Mouse (Mus musculus): ENCODE results near the gene Cfap69.
"Not testable (repeated sequence)": the region's sequence is repeated elsewhere in the genome, so short reads cannot be mapped to it uniquely, and the experiment has no call there.

Gene Cfap69

DNA sequence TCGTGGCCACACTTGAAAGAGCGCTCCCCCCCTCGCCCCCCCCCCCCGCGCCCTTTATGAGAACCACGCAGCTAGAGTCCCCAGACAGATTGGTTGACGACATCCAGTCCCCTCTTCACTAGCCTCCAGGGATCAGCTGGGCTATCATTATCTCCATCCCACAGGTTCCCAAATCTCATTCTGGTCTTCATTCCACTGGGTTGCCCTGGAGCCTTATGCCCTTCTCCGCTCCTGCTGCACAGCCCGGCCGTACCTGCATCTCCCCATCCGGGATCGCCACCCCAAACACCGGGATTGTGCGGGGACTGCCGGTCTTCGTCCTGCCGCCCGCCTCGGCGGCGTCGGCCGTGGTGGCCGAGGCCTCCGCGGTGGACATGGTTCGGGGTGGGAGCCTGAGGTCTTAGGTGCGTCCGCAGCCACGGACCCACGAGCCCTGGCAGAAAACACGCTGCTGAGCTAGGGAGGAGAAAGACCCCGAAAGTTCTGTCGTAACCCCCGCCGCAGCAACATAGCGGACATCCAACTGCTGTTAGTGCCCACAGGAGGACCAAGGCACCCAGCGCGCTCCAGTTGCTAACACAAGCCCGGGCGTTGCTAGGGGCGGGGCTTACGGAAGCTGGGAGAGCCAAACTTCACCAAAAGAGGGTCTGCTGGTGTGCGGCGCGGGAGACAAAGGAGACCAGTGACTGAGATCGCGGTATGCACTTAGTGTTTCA lies at the start of gene Cfap69:
Gene Cfap69, minus strand, starts transcription at position 585 of the 716 bp plus-strand sequence.
- DNase-seq, result peak; percentile 2 to 3

DNA sequence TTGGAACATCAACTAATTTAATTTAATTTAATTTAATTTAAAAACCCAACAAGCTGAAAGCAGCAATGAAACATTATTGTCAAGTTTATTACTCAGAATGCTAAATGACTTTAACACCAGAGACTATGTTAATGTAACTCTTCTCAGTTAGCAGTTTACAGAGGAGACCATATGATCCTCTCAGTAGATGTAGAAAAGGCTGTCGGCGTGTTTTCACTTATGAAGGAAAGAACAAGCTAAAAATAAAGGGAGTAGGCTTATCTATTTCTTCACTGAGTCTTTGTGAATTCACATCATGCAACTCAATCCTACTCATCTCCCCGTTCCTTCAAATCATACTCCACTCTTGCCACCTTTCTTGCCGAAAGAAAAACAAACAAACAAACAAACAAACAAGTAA lies 47.0 kb upstream of the Cfap69 start:
- DNase-seq, result no peak

DNA sequence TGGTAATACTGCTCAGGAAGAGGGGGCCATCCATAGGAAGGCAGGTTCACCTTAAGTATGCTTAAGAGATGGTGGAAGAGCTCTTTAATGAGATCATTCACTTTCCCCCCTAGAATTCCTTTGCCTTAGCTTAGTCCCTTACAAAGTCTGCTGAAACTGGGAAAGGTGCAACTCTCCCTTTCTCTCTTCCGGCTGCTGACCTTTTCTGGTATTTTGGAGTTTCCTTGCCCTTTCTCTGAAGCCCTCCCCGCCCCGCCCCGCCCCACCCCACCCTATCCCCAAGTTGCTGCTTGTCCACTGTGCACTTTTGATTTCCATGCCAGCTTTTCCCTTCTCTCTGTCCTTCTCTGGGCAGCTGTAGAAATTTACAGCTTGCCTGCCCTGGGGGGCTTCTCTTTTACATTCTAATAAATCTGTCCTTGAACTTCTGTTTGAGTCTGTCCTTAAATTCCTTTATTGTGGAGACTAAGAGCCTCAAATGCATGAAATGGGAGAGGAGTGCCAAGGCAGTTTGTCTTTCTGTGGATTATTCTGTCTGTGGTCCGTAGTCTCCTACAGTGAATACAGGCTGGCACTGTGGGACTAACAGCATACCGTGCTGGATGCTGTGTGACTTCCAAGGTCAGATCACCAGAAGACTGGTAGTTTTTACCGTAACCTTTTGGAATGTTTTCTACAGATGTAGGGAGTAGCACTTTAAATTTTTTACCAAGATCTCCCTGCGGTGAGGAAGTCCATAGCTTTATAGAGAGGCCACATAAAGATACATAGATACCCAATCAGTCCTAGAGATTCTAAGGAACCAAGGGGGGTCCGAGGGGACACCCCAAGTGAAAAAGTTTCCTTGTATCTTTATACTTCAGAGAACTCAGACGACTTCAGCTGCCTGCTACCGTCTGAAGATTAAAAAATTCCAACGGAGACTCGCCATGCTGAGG lies 43.6 kb upstream of the Cfap69 start:
- no peak for DNase-seq

DNA sequence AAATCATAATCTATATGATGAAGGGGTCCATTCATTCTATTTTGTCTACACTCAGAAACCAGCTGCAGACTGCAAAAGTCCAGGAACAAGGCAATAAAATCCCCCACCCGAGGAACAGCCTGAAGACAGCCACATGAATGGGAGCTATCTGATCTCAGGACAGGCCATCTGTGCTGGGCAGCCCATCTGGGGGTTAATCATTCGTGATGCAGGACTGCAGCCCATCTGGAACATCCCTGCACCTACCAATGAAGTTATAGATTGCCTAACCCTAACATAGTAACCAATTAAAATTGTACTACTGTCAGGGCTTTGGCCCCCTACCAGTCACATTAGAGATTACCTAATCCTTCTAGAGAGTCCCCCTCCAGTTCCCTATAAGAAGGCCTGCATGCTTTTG lies 41.0 kb upstream of the Cfap69 start:
- DNase-seq, result no peak

DNA sequence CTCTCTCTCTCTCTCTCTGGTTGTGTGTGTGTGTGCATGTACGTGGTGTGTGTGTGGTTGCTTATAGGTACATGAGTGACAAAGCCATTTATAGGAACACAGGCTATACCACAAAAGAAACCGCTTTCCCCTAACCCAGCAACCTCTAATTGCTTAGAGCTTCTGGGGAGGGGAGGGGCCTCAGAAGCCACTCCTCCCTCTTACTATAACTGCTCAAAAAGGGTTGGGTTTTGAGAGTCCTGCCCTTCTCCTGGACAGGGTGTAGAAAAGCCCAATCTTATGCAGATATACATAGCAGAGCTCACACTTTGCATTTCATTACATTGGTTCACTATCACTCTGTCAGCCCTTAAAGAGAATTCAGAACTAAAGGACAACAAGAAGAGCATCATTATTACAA lies 36.3 kb upstream of the Cfap69 start:
- no peak for DNase-seq

DNA sequence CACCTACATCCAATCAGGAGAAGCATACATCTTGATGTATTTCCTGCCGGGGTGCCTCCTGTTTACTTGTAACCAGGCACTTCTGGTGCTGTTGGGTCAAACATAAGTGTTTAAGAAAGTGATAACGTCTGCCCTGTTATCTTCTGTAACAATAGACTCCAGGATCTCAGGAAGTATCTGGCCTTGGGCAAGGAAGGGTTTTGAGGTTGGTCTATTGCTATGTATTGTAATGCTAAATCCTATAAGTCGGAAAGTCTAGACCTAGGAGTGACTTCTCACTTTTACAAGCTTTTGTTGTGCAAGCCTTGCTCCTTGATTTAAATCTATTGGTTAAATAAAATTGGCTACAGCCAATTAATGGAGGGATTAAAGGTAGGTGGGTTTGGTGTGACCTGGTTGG lies 34.8 kb upstream of the Cfap69 start:
- DNase-seq, result no peak

DNA sequence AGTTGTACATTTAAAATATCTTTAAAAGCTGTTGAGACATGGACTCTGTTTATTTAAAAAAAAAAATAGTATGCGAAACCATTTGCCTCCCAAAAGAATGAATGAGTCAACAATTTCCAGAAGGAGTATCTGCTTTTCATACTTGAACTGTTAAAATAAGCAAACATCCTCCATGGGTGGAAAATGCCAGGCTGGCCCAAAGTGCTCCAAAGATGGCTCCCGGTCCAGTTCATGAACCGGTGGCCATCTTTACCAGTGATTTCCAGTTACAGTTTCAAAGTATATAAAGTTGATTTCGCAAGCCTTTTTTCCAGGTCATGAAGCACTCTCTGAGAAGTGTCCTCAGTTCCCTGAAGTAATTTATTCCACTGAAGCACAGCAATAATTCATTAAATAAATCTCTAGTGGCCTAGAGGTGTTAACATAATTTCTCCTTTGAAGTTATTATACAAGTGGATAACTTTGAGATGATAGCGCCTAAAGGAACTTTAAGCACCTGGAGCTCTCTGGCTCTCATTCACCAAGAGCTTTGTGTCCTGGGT lies 31.4 kb upstream of the Cfap69 start:
- no peak for DNase-seq

DNA sequence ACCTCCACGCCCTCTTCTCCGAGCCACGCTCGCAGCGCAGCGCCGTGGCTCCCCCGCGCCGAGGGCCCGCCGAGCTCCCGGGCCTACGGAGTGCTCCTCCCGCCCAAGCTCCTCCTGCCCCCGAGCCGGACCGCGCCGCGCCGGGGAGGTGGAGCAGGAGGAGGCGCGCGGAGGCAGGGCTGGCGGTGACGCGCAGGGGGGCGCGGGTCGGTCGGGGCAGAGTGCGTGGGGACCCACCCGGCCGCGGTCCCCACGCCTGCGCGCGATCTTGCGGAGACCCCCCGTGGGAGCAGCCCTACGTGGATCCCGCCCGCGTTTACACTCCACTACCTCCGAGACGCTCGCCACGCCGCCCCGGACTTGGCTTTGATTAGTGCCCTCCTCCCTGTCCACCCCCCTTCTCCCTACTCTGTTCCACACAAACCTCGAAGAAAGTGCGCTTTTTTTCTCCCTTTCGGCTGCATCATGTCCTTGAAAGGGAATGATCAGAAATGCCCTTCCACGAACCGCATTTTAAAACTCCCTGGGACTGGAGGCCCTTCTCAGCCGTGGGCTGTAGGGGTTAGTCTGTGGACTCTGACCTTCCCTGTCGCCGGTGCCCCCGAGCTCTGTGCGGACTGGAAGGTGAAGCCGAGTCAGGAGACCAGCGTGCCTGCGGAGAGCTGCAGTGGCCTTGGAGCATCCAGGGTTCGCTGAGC lies 30.1 kb upstream of the Cfap69 start, which contains the start of gene Steap2:
Gene Steap2, minus strand, starts transcription at position 623 of the 698 bp plus-strand sequence.
- no peak for DNase-seq

DNA sequence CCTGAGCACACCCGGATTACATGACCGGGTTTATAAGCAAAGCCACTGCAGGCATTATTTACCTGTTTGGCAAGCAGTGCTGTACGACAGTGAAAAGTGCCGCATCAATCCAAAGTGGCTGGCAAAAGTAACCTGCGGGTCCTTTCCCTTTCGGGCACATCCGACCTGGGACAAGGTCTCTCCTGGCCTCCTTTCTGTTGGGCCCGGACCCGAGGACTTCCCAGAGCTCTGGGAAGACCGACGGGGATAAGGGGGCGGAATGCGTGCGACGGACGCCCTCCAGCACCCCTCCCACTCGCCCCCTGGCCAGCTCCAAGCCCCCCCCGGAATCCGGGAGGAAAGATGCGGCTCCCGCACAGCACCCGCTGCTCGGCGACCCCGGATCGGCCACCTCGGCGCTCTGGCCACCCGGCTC lies 29.5 kb upstream of the Cfap69 start:
- no peak for DNase-seq

DNA sequence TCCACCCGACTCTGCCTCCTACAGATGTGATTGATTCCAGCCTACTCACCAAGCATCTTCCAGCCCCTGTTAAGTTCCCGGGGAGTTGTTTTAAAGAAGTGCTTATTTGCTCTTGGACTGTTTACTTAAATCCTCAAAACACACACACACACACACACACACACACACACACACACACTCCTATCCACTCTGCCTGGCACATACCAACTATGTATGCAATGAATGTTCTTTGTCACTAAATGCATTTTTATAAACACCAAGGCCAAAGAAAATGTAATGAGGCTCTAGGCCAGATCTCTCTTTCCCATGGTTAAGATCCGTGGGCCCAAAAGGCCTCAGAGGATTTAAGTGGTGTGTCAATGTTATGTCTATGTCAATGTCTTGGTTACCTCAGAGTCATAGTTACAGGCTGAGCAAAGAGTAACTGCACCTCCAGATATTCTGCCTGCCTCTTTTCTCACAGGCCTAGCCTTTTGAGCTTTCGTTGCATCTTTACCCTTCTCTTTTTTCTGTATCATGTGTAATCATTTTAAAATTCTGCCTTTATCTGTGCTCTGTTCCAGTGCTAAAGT lies 28.2 kb upstream of the Cfap69 start:
- DNase-seq, result no peak

DNA sequence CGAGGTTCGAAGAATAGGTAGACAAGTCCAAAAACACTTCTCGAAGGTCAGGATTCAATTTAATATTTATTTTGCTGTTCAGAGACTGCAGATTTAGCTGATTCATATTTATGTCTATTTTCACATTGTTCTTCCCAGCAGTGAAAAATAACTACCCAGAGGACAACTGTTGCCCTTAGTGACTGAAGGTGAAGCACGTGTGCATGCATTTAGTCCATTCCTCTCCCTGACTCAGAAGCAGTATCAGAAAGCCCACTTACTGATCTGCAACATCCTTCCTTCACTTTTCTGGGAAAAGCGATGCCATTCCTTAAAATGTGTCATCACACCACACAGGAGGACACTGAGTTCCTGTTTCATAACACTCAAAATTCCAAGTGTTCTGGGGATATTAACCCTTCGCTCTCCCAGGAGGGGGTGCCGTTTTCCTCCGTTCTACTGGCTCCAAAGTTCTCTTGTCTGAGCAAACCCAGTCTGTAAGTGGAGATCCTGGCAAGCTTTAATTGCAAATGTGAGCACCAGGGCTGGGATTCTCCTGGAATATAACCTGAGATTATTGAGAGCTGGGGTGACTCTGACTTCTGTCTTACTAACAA lies 25.0 kb upstream of the Cfap69 start:
- no peak for DNase-seq

DNA sequence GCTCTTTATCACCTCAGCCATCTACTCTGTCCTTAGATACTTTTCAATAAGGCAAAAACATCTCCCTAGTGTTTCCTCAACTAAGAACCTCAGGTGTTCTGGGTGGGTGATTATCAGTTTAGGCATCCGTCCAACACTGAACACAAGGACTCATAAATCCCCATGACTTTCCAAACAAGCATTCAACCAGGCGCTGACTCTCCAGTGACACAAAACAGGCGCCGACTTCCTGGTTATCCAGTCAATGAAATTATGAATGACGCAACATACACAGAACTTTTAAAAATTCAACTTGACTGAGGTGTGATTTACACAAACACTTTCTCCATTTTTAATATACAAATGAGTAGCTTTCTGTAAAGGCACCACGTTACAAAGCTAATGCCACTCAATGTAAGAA lies 24.2 kb upstream of the Cfap69 start:
- DNase-seq, result no peak

DNA sequence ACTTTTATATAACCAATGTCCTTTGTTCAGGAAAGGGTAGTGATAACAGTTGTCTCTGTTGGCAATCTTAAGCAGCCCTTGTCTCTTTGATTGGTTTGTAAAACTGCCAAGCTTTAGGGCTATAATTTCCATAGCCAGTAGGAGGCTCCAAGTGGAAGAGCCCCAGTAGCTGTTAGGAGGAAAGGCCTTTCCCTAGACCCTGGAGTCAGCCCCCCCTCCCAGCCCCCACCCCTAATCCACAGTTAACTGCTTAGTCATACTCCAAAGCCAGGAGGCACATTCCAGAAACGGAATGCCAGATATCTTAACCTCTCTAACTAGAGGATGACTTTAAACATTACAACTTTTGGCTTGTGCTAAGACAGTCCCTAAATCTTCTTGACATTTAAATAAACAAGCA lies 22.9 kb upstream of the Cfap69 start:
- DNase-seq, result no peak

DNA sequence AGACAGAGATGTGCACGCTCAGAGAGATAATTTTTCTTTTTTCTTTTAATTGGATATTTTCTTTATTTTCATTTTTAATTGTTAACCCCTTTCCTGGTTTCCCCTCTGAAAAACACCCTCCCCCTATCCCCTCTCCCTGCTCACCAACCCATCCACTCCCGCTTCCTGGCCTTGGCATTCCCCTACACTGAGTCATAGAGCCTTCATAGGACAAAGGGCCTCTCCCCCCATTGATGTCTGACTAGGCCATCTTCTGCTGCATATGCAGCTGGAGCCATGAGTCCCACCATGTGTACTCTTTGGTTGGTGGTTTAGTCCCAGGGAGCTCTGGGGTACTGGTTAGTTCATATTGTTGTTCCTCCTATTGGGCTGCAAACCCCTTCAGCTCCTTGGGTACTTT lies 20.9 kb upstream of the Cfap69 start:
- DNase-seq, result not testable (repeated sequence)

DNA sequence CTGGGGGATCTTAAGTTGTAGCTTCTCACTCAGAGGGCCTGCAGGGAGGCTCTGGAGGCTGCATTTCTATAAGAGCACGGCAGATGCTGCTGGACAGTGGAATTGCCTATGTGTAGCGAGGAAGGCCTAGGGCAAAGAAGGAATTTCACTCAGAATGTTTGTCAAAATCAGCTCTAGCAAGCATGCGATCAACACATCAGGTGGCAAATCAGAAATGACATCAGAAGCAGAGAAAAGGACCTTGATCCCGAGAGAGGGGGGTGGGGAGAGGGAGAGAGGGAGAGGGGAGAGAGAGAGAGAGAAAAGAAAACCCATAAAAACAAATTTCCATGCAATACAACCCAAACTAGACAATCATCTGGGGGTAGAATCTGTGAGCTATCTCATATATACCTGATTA lies 19.3 kb upstream of the Cfap69 start:
- DNase-seq, result no peak

DNA sequence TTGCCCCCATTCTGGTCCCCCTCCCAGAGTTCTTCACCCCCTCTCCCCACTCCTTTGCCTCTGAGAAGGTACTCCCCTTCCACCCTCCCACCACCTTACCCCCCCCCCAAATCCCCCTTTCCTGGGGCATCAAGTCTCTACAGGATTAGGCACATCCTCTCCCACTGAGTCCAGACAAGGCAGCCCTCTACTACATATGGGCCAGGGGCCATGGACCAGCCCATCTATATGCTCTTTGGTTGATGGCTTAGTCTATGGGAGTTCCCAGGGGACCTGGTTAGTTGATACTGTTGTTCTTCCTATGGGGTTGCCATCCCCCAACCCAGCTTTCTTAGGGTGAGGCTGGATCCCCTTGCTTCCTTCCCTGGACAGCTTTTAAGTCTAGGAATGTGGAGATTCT lies 15.4 kb upstream of the Cfap69 start:
- no peak for DNase-seq

DNA sequence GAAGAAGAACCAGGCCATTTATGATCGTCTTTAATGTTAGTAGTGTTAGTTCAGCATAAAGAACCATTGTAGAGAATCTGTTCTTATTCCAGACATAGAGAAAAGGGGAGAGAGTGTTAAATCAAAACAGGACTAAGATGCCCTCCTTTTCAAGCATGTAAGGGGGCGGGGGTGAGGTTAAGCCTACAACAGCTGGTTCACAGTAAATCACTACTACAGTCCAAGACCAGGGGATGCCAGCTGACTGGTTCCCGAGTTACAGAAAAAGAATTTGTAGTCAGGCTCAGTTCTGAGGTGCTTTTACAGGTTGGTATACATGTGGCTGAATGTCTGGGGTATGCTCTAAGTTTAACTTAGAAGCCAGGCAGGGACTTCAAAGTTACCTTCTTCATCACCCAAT lies 12.0 kb upstream of the Cfap69 start:
- no peak for DNase-seq

DNA sequence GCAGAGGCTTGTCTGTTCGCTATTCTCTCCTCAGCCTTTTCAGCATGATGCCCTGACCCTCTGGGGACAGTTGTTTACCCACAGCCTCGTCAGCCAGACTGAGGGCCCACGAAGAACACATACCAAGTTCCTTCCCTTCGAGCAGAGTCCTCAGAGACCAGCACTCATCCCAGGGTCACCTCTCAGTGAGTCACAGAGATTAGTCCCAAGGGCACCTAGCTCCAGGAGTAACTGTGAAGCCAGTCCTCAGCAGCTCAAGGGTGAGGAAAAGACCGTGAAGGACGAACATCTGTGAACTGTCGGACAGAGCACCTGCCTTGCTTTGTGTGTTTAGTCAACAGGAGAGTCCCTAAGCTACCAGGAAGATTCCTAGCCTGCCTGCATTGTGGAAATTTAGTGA lies 4.9 kb upstream of the Cfap69 start:
- DNase-seq, result no peak

DNA sequence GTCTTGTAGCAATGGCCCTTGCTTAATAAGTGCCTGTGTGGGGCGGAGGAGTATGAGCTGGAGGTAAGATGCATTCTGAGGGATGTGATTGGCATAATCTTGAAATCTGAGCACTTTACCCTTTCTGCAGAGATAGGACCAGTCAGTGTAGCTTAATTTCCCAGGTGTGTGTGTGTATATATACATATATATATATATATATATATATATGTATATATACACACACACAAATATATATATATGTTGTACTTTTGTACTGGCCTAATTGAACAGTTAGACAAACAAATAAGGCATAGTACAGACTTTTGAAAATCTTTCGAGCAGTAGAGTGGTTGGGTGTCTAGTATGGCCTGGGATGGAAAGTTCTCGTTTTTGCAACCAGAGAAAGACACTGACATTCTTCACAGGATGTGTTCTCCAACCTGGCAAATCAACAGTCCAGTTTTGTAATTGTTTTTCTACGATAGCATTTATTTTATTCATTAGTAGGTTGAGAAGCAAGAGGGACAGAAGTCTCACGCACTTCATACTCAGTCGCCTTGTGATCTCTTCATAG lies 410 bp upstream of the Cfap69 start:
- DNase-seq, result no peak

DNA sequence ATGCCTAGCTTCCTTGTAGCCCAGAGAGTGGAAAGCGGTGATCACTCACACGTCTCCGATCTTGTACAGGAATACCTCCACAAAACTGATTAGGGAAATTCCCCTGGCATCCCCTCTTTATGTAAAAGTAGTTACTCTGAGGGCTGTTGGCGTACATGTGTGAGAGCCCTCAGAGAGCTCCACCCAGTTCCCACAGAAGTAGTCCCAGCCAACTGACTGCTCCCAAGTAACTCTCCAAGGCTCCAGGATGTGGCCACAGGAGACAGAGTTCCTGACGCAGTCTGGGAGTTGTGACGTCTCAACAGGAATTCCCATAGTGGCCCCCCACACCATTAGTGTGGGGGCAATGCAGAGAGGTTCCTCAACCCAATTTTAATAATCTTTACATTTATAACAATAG lies 982 bp downstream of the Cfap69 start:
- no peak for DNase-seq

DNA sequence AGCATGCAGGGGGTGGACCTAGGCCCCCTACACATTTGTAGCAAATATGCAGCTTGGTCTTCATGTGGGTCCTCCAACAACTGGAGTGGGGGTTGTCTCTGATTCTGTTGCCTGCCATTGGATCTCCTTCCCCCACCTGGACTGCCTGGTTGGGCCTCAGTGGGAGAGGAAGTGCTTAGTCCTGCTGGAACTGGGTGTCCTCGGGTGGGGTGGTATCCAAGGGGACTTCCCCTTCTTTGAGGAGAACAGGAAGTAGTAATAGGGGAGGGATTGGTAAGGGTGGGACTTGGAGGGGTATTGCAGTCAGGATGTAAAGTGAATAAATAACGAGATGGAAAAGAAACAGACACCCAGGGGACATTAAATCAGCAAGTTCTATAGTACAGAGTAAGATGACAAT lies 5.4 kb downstream of the Cfap69 start:
- DNase-seq, result no peak

DNA sequence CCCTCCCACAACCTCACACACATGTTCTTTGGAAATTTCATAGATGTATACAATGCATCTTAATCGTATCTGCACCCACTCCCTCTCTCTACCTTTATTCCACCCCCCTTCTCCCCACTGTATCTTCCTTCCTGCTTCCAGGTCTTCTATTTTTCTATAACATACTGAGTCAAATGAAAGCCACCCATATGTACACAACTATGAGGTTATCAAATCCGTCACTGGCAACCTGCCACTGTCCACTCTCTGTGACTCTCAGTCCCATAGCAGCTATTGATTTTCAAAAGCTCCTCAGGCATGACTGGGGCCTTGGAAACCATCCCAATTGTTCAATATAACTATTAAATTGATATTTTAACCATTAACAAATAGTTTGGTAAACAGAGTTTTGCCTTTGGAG lies 6.1 kb downstream of the Cfap69 start:
- DNase-seq, result no peak
